Mouse (Mus musculus): ENCODE results near the gene 1700020D05Rik. TPM values are rescaled to one million over a fixed set of nuclear protein-coding genes. Genes with fewer than 3 reads are reported as not detected.

Gene 1700020D05Rik
- polyA plus RNA-seq, 1 experiment from 2014 or later = 0.09 TPM

DNA sequence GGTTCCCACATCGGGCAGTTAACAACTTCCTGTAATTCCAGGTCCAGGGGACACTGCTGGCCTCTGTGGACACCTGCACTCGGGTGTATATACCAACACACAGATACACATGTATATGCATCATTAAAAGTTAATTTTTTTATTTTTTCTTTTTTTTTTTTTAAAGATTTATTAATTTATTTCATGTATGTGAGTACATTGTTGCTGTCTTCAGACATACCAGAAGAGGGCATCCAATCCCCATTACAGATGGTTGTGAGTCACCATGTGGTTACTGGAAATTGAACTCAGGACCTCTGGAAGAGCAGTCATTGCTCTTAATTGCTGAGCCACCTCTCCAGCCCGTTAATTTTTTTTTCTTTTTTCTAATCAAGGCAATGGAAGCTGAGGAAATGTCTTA lies 30.7 kb downstream of the 1700020D05Rik start:
- Histone ChIP-seq H3K4me1 (replicated peaks) (peaks cover 37% of the 10 kb centered on the region), H3K4me3 (replicated peaks) (no peak overlapping the region), H3K27me3 (peaks cover 36% of the 10 kb centered on the region), H3K4me2 (no peak overlapping the region), H3K9ac (no peak overlapping the region), H3K9me3 (replicated peaks) (no peaks in the 10 kb centered on the region), H3K27ac (no peak overlapping the region), H3K36me3 (no peaks in the 10 kb centered on the region)
- ATAC-seq (ENCODE audit: low read depth) = no peak
- no peak for DNase-seq
- WGBS (ENCODE audit: insufficient replicate concordance) = 48% methylated on average over 3 of the region's 3 CpGs

DNA sequence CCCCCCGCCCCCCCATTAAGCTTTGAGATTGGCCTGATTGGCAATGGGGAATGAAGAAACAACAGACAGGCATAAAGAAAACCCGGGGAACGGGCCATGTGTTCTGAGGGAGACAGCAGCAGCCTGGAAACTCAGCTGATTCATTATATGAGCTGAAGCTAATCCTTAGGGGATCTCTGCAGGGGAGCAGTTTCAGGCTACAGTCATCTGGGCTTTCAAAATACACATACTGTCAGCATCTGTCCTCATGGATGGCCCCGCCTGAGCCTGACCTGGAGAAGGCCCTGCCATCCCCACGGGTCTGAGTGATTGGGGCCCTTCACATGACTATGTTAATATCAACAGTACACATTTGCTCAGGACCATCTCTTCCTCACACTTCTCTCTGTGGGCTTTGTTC lies 31.7 kb downstream of the 1700020D05Rik start:
- ATAC-seq (ENCODE audit: low read depth) = no peak
- H3K4me1 ChIP-seq (replicated peaks) = peaks cover 36% of the 10 kb centered on the region
- 56% methylated on average over 5 of the region's 5 CpGs for WGBS (ENCODE audit: insufficient replicate concordance)

DNA sequence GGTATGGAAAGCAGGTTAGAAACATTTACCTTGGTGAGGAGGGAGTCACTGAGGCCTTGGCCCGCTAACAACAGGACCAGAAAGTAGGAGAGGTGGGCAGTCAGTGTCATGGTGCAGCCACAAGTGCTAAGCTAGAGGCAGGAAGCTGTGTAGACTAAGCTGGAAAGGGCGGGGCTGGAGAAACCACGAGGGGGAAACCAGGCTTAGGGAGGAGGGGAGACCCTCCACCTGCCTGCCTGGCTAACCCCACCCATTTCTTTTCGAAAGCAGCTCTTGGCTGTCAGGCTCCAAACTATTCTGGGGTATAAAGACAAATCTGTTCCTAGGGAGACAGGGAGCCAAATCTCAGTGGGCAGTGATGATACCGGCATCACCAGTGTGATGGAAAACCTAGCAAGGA lies 35.2 kb downstream of the 1700020D05Rik start, which contains the start of gene Ctsw:
Gene Ctsw (minus strand): TSS at position 134 of the 400 bp plus-strand sequence.
- no peaks in the 10 kb centered on the region for H3K9me3 ChIP-seq (replicated peaks)
- no peak within 1 kb of the TSS for H3K9ac ChIP-seq
- DNase-seq = no peak
- peaks cover 5% of the 10 kb centered on the region for H3K27me3 ChIP-seq
- H3K27ac ChIP-seq = no peak within 1 kb of the TSS
- peaks cover 10% of the 10 kb centered on the region for H3K4me1 ChIP-seq (replicated peaks)
- ATAC-seq (ENCODE audit: low read depth) = no peak
- H3K4me2 ChIP-seq = no peak within 1 kb of the TSS
- no peak within 1 kb of the TSS for H3K4me3 ChIP-seq (replicated peaks)
- 38% methylated on average over 5 of the region's 5 CpGs for WGBS (ENCODE audit: insufficient replicate concordance)
- H3K36me3 ChIP-seq = peaks cover 42% of the 10 kb centered on the region

More for the DNA sequence above, 31.7 kb downstream of the 1700020D05Rik start:
- H3K9me3 ChIP-seq (replicated peaks) = no peaks in the 10 kb centered on the region
- H3K27me3 ChIP-seq = peaks cover 33% of the 10 kb centered on the region
- no peak overlapping the region for H3K27ac ChIP-seq
- peaks cover 8% of the 10 kb centered on the region; the same call in 1 of the 2 replicates for H3K36me3 ChIP-seq
- no peak overlapping the region for H3K9ac ChIP-seq
- no peak overlapping the region for H3K4me2 ChIP-seq
- no peak overlapping the region for H3K4me3 ChIP-seq (replicated peaks)
- no peak for DNase-seq

DNA sequence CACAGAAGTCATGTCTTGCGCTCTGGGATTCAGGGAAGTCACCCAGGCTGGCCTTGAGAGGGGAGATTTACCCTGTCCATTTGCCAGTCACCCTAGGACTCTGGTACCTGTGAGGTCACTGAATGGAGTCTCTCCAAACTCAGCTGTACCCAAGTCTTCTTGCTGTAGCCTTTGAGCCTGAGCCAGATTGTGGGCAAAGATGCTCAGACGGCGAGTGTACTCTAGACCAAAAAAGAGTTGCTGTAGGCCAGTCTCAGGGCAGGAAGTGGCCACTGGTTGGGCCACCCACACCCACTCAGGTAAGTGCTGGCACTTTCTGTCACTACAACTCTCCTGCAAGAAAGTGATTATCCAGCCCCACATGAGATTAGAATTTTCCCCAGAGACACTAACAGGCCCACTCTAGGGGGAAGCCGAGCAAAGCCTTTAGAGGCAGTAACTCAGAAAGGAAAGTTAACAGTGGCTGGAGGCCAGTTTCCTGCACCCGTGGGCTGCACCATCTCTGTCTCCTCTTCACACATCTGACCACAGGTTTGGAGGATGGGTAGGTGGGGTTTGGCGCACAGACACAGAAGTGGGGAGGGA lies 36.6 kb downstream of the 1700020D05Rik start:
- WGBS (ENCODE audit: insufficient replicate concordance) = 65% methylated on average over 6 of the region's 6 CpGs
- peaks cover 53% of the 10 kb centered on the region for H3K36me3 ChIP-seq
- H3K4me2 ChIP-seq = no peak overlapping the region
- no peak overlapping the region for H3K27ac ChIP-seq
- H3K9ac ChIP-seq = no peak overlapping the region
- H3K4me3 ChIP-seq (replicated peaks) = no peak overlapping the region
- no peak for DNase-seq
- no peaks in the 10 kb centered on the region for H3K27me3 ChIP-seq
- H3K9me3 ChIP-seq (replicated peaks) = no peaks in the 10 kb centered on the region
- ATAC-seq (ENCODE audit: low read depth) = no peak
- peaks cover 9% of the 10 kb centered on the region; the same call in 1 of the 2 replicates for H3K4me1 ChIP-seq (replicated peaks)

DNA sequence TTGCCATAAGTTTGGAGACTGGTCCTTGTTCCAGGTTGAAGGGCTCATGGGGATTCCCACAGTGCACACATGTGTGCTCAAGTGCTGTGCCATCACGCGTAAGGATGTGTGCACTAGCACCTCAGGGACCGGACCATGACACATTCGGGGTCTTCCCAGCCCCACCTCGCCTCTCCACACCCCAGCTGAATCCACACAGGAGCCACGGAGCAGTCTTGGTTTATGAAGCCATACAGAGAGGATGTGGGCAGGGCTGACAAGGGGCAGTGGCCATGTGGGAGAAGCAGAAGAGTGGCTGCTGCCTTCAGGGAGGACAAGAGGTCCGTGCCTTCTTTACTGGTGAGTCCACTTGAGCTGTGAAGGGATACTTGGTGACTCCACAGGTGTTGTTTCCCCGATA lies 38.5 kb downstream of the 1700020D05Rik start:
- peaks cover 23% of the 10 kb centered on the region for H3K4me1 ChIP-seq (replicated peaks)
- no peak overlapping the region for H3K4me3 ChIP-seq (replicated peaks)
- H3K9me3 ChIP-seq (replicated peaks) = no peaks in the 10 kb centered on the region
- ATAC-seq (ENCODE audit: low read depth) (no peak), DNase-seq (no peak)
- 83% methylated on average over 8 of the region's 8 CpGs for WGBS (ENCODE audit: insufficient replicate concordance)
- peaks cover 53% of the 10 kb centered on the region for H3K36me3 ChIP-seq
- no peak overlapping the region for H3K9ac ChIP-seq
- no peak overlapping the region for H3K27ac ChIP-seq
- H3K4me2 ChIP-seq = no peak overlapping the region
- H3K27me3 ChIP-seq = no peaks in the 10 kb centered on the region

DNA sequence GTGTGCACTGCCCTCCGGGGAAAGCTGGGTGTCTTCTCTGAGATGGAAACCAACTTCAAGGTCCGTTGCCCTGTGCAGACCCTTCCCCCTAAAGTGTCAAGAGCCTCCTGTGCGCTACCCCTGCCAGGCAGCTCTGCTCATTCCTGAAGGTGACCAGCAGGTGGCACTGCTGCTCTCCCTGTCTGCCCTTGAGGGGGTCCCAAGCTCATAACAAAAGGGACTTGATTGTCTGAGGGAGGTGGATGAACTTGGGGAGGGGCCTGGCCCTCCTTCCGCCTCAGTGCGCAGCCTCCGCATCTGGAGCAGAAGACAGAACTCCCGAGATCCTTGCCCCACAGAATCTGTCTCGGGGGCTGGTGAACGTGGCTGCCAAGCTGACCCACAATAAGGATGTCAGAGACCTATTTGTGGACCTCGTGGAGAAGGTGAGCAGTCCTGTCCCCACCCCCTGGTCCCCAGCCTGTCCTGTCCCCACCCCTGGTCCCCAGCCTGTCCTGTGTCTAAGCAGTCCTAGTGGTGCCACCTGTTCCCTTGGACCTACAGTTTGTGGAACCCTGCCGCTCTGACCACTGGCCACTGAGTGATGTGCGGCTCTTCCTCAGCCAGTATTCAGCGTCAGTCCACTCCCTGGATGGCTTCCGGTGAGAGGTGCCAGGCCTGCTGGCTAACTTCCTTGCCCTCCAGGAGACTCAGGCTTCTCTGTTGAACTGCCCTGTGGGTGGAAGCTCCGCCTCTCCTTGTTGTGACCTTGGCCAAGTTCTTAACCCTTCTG lies 39.6 kb downstream of the 1700020D05Rik start:
- no peak for DNase-seq
- Histone ChIP-seq H3K9ac (no peak overlapping the region), H3K4me2 (no peak overlapping the region), H3K4me3 (replicated peaks) (no peak overlapping the region), H3K27ac (no peak overlapping the region), H3K36me3 (peaks cover 53% of the 10 kb centered on the region), H3K27me3 (no peaks in the 10 kb centered on the region), H3K9me3 (replicated peaks) (no peaks in the 10 kb centered on the region), H3K4me1 (replicated peaks) (peaks cover 34% of the 10 kb centered on the region)
- 63% methylated on average over 15 of the region's 15 CpGs for WGBS (ENCODE audit: insufficient replicate concordance)
- ATAC-seq (ENCODE audit: low read depth) = no peak

DNA sequence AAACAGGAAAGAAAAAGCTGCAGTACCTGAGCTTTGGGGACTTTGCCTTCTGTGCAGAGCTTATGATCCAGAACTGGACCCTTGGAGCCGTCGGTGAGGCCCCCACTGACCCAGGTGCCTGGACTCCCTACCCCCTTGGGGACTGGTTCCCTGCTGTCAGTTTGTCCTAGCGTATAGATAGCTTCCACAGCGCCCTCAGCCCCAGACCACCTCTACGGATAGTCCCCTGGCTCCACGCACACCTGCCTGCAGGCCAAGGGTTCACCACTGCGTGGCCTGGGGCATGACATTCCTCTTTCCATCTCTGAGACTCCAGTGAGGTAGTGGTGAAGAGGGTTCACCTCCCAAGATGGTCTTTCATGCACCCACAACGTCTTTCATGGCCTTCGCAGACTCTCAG lies 40.4 kb downstream of the 1700020D05Rik start:
- H3K9me3 ChIP-seq (replicated peaks) = no peaks in the 10 kb centered on the region
- no peak for DNase-seq
- H3K36me3 ChIP-seq = peaks cover 53% of the 10 kb centered on the region
- no peak overlapping the region for H3K9ac ChIP-seq
- no peaks in the 10 kb centered on the region for H3K27me3 ChIP-seq
- 82% methylated on average over 9 of the region's 9 CpGs for WGBS (ENCODE audit: insufficient replicate concordance)
- no peak overlapping the region for H3K4me2 ChIP-seq
- peaks cover 33% of the 10 kb centered on the region for H3K4me1 ChIP-seq (replicated peaks)
- H3K4me3 ChIP-seq (replicated peaks) = no peak overlapping the region
- no peak for ATAC-seq (ENCODE audit: low read depth)
- H3K27ac ChIP-seq = no peak overlapping the region

DNA sequence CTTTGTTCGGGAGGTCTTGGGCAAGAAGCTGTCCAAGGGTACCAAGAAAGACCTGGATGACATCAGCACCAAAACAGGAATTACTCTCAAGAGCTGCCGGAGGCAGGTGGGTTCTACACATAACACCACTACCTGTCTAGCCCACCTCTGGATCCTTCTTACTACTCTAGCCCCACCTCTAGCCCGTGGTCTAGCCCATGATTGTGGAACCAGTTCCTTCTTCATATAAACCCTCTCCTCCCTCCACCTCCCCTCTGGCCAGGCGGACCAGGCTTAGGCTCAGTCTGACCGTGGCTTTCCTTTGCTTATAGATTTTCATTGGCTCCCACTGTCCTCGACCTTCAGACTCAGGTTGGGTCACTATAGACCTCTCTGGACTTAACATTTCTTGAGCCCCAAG lies 42.2 kb downstream of the 1700020D05Rik start:
- peak overlapping the region; percentile 88 for H3K4me2 ChIP-seq
- 79% methylated on average over 6 of the region's 6 CpGs for WGBS (ENCODE audit: insufficient replicate concordance)
- H3K4me1 ChIP-seq (replicated peaks) = peaks cover 47% of the 10 kb centered on the region
- ATAC-seq (ENCODE audit: low read depth) (no peak), DNase-seq (no peak)
- no peak overlapping the region for H3K27ac ChIP-seq
- peak overlapping the region; percentile 75 for H3K4me3 ChIP-seq (replicated peaks)
- peaks cover 41% of the 10 kb centered on the region for H3K36me3 ChIP-seq
- H3K9me3 ChIP-seq (replicated peaks) = no peaks in the 10 kb centered on the region
- 0 out of 2 replicates have a peak, but pooled peaks cover 2% of the 10 kb centered on the region for H3K27me3 ChIP-seq
- H3K9ac ChIP-seq = peak overlapping the region; percentile 82

DNA sequence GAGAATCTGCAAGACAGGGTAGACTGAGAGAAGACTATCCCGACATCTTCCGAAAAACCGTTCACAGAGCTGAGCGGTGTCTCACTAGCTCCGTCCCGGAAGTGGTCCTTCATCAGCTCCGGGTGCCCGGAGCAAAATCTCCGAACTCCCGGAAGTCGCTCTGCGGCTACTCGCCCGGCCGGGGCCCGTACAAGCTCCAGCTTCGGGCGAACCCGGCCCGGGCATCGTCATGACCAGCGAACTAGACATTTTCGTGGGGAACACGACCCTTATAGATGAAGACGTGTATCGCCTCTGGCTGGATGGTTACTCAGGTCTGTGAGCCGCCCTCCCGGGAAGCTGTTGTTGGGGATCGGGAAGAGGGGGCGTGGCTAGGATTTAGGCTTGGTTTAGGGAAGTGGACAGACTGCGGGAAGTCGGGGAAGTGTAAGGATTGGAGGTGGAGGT lies 43.1 kb downstream of the 1700020D05Rik start, which contains the start of gene Fibp:
Gene Fibp (plus strand): TSS at position 151 of the 447 bp plus-strand sequence.
- peaks cover 56% of the 10 kb centered on the region for H3K4me1 ChIP-seq (replicated peaks)
- no peaks in the 10 kb centered on the region for H3K9me3 ChIP-seq (replicated peaks)
- under 1% methylated on average over 32 of the region's 32 CpGs for WGBS (ENCODE audit: insufficient replicate concordance)
- peak within 1 kb of the TSS; percentile 75 for H3K4me3 ChIP-seq (replicated peaks)
- ATAC-seq (ENCODE audit: low read depth) (peak; percentile 72), DNase-seq (peak; percentile 80)
- H3K36me3 ChIP-seq = peaks cover 31% of the 10 kb centered on the region
- H3K9ac ChIP-seq = peak within 1 kb of the TSS; percentile 82
- peak within 1 kb of the TSS; percentile 56; the same call in 1 of the 2 replicates for H3K27ac ChIP-seq
- H3K4me2 ChIP-seq = peak within 1 kb of the TSS; percentile 88
- 0 out of 2 replicates have a peak, but pooled peaks cover 6% of the 10 kb centered on the region for H3K27me3 ChIP-seq

DNA sequence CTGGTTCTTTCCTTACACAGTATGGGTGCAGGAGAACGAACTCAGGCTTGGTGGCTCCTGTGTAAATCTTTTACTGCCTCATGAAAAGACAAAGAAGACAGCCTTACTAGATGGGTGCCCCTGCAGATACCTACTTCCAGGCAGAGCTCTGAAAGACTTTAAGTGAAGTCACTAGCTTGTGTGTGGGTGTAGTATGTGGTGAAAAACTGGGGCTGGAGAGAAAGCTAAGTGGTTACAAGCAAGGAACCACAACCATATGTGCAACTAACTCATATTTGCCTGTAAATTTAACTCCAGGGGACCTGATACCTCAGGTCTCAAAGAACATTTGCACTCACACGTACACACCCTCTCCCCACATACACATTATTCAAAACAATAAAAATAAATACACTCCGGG lies 43.7 kb downstream of the 1700020D05Rik start:
- peaks cover 26% of the 10 kb centered on the region for H3K36me3 ChIP-seq
- peak overlapping the region; percentile 82 for H3K9ac ChIP-seq
- H3K9me3 ChIP-seq (replicated peaks) = no peaks in the 10 kb centered on the region
- no peak for ATAC-seq (ENCODE audit: low read depth)
- peak overlapping the region; percentile 88 for H3K4me2 ChIP-seq
- H3K27ac ChIP-seq = no peak overlapping the region; the same call in 1 of the 2 replicates
- no peak for DNase-seq
- peak overlapping the region; percentile 75 for H3K4me3 ChIP-seq (replicated peaks)
- H3K27me3 ChIP-seq = 0 out of 2 replicates have a peak, but pooled peaks cover 6% of the 10 kb centered on the region
- peaks cover 62% of the 10 kb centered on the region for H3K4me1 ChIP-seq (replicated peaks)
- 30% methylated on average over 3 of the region's 3 CpGs for WGBS (ENCODE audit: insufficient replicate concordance)

DNA sequence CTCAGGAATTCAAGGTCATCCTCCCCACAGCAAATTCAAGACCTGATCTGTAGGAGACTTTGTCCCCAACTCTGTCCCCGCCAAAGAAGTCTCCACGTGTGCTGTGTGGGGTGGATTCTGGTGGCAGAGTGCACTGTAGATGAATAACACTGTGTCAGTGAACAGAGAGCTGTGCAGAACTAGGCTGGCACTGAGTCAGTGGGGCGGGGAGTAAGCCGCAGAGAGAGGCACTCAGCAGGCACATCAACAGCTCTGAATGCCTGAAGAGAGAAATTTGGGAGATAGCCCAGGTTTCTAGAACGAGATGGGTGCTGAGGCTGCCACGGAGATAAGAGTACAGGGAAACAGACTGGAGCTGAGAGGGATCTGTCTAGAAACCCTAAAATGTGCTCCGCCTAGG lies 44.6 kb downstream of the 1700020D05Rik start:
- DNase-seq (no peak), ATAC-seq (ENCODE audit: low read depth) (no peak)
- H3K9ac ChIP-seq = no peak overlapping the region
- H3K4me2 ChIP-seq = peak overlapping the region; percentile 6; the same call in 1 of the 2 replicates
- H3K4me3 ChIP-seq (replicated peaks) = no peak overlapping the region
- H3K27me3 ChIP-seq = 0 out of 2 replicates have a peak, but pooled peaks cover 6% of the 10 kb centered on the region
- peaks cover 63% of the 10 kb centered on the region for H3K4me1 ChIP-seq (replicated peaks)
- 59% methylated on average over 7 of the region's 7 CpGs for WGBS (ENCODE audit: insufficient replicate concordance)
- peaks cover 17% of the 10 kb centered on the region for H3K36me3 ChIP-seq
- H3K9me3 ChIP-seq (replicated peaks) = no peaks in the 10 kb centered on the region
- H3K27ac ChIP-seq = no peak overlapping the region
